Mouse (Mus musculus) hindbrain, embryonic 16.5 days (tissue): ENCODE measurements around the gene Map2k3. TPM values are rescaled to one million over a fixed set of nuclear protein-coding genes. Genes with fewer than 3 reads are reported as not detected.

Experiments used
- ATAC-seq: fragments of 200-750 bp; cut with Nextera tagmentation; 2 replicates; pipeline ENCODE4 v1.8.0; 2017; ENCODE audit warnings: moderate TSS enrichment, moderate library complexity
- H3K27ac ChIP-seq: fragments of 300-500 bp; sonication (generic); 2 replicates; pipeline ENCODE4 v1.5.1; 2014; ENCODE audit warnings: low read depth, mild to moderate bottlenecking, control low read depth, low read length, moderate library complexity
- H3K27me3 ChIP-seq: fragments of 300-500 bp; sonication (generic); replicated peaks from 2 replicates; pipeline ENCODE4 v1.6.1; 2014; ENCODE audit warnings: low read length; ENCODE audit not compliant: control insufficient read depth, insufficient read depth
- H3K36me3 ChIP-seq: fragments of 300-500 bp; sonication (generic); 2 replicates; pipeline ENCODE4 v1.6.1; 2014; ENCODE audit warnings: mild to moderate bottlenecking, low read length, moderate library complexity, mixed read lengths; ENCODE audit not compliant: control insufficient read depth, insufficient read depth
- H3K4me1 ChIP-seq: fragments of 300-500 bp; sonication (generic); 2 replicates; pipeline ENCODE4 v1.6.1; 2014; ENCODE audit warnings: low read depth, low read length; ENCODE audit not compliant: control insufficient read depth, insufficient read depth
- H3K4me2 ChIP-seq: fragments of 300-500 bp; sonication (generic); 2 replicates; pipeline ENCODE4 v1.6.1; 2014; ENCODE audit warnings: mild to moderate bottlenecking, low read length, control low read depth, moderate library complexity
- H3K4me3 ChIP-seq: fragments of 300-500 bp; sonication (generic); 2 replicates; pipeline ENCODE4 v1.5.1; 2014; ENCODE audit warnings: mild to moderate bottlenecking, low read length, control low read depth, moderate library complexity
- H3K9ac ChIP-seq: fragments of 300-500 bp; sonication (generic); 2 replicates; pipeline ENCODE4 v1.6.1; 2014; ENCODE audit warnings: low read depth, mild to moderate bottlenecking, control low read depth, low read length, moderate library complexity
- H3K9me3 ChIP-seq: fragments of 300-500 bp; sonication (generic); 2 replicates; pipeline ENCODE4 v1.6.1; 2014; ENCODE audit warnings: mild to moderate bottlenecking, low read length, moderate library complexity; ENCODE audit not compliant: control insufficient read depth
- WGBS: fragments of 180-500 bp; shearing (Covaris S2); extraction: QIAGEN DNeasy Blood & Tissue Kit; methylation state at CpG from one replicate; pipeline ENCODE4 v1.1.7; 2014; 5-methylcytosine and 5-hydroxymethylcytosine counted together
- polyA plus RNA-seq: library from polyadenylated mRNA; unstranded; fragments of >200 nt; fragmentation: Nextera tagmentation; extraction: Ambion mirVana; gene quantifications from 2 replicates; pipeline ENCODE4 v1.2.1, GENCODE M21; 2015

Map2k3 gene
- polyA plus RNA-seq, 1 experiment from 2014 or later, result 30.1 TPM

- Histone ChIP-seq H3K4me1 (peaks cover 7% of the 10 kb centered on the region), H3K9me3 (no peaks in the 10 kb centered on the region), H3K4me2 (no peak overlapping the region), H3K27me3 (no peaks in the 10 kb centered on the region), H3K9ac (no peak overlapping the region), H3K4me3 (no peak overlapping the region), H3K27ac (no peak overlapping the region), H3K36me3 (peaks cover 30% of the 10 kb centered on the region)
- ATAC-seq, result no peak
- WGBS, result 93% methylated on average over 5 of the region's 5 CpGs
Observed at GRCm38 (mm10) chr11:60951896-60952295, 20.1 kb downstream of the Map2k3 start.

- no peaks in the 10 kb centered on the region for H3K9me3 ChIP-seq
- H3K27ac ChIP-seq, result no peak overlapping the region
- no peak overlapping the region for H3K9ac ChIP-seq
- peaks cover 7% of the 10 kb centered on the region for H3K4me1 ChIP-seq
- H3K36me3 ChIP-seq, result peaks cover 25% of the 10 kb centered on the region
- WGBS, result 91% methylated on average over 3 of the region's 3 CpGs
- no peaks in the 10 kb centered on the region for H3K27me3 ChIP-seq
- ATAC-seq, result no peak
- no peak overlapping the region for H3K4me2 ChIP-seq
- no peak overlapping the region for H3K4me3 ChIP-seq
Observed at GRCm38 (mm10) chr11:60952362-60952761, 20.5 kb downstream of the Map2k3 start.

GRCm38 (mm10) chr11:60952986-60953385 is 21.2 kb downstream of the Map2k3 start:
- Histone ChIP-seq H3K4me1 (peaks cover 7% of the 10 kb centered on the region), H3K4me2 (no peak overlapping the region)
- 88% methylated on average over 6 of the region's 6 CpGs for WGBS

GRCm38 (mm10) chr11:60953803-60954202 is 22.0 kb downstream of the Map2k3 start:
- H3K9me3 ChIP-seq, result no peaks in the 10 kb centered on the region
- H3K9ac ChIP-seq, result no peak overlapping the region
- whole genome bisulfite sequencing, result 8% methylated on average over 15 of the region's 15 CpGs
- H3K27ac ChIP-seq, result no peak overlapping the region
- H3K4me2 ChIP-seq, result peak overlapping the region; percentile 29
- no peaks in the 10 kb centered on the region for H3K27me3 ChIP-seq
- H3K36me3 ChIP-seq, result peaks cover 16% of the 10 kb centered on the region
- peaks cover 7% of the 10 kb centered on the region for H3K4me1 ChIP-seq
- ATAC-seq, result peak; percentile 94
- no peak overlapping the region for H3K4me3 ChIP-seq

More at GRCm38 (mm10) chr11:60952986-60953385, 21.2 kb downstream of the Map2k3 start:
- H3K9ac ChIP-seq, result no peak overlapping the region
- H3K36me3 ChIP-seq, result peaks cover 22% of the 10 kb centered on the region
- ATAC-seq, result no peak
- H3K27me3 ChIP-seq, result no peaks in the 10 kb centered on the region
- no peak overlapping the region for H3K4me3 ChIP-seq
- no peaks in the 10 kb centered on the region for H3K9me3 ChIP-seq
- H3K27ac ChIP-seq, result no peak overlapping the region

- H3K9ac ChIP-seq, result no peak overlapping the region
- 80% methylated on average over 10 of the region's 10 CpGs for WGBS
- H3K4me2 ChIP-seq, result peak overlapping the region; percentile 29
- peaks cover 16% of the 10 kb centered on the region for H3K36me3 ChIP-seq
- ATAC-seq, result peak; percentile 37
- no peaks in the 10 kb centered on the region for H3K9me3 ChIP-seq
- H3K4me3 ChIP-seq, result no peak overlapping the region
- H3K27ac ChIP-seq, result no peak overlapping the region
- H3K27me3 ChIP-seq, result no peaks in the 10 kb centered on the region
- peaks cover 7% of the 10 kb centered on the region for H3K4me1 ChIP-seq
Observed at GRCm38 (mm10) chr11:60954255-60955104, 22.6 kb downstream of the Map2k3 start.

- H3K4me1 ChIP-seq, result peaks cover 7% of the 10 kb centered on the region
- H3K9ac ChIP-seq, result no peak overlapping the region
- H3K4me3 ChIP-seq, result no peak overlapping the region
- no peaks in the 10 kb centered on the region for H3K27me3 ChIP-seq
- 79% methylated on average over 9 of the region's 9 CpGs for WGBS
- no peaks in the 10 kb centered on the region for H3K9me3 ChIP-seq
- no peak overlapping the region for H3K27ac ChIP-seq
- no peak overlapping the region for H3K4me2 ChIP-seq
- no peak for ATAC-seq
- H3K36me3 ChIP-seq, result peaks cover 13% of the 10 kb centered on the region
Observed at GRCm38 (mm10) chr11:60955621-60956383, 24.0 kb downstream of the Map2k3 start.

GRCm38 (mm10) chr11:60958948-60959347 is 27.1 kb downstream of the Map2k3 start:
- 91% methylated on average over 4 of the region's 4 CpGs for WGBS

GRCm38 (mm10) chr11:60961176-60961575 is 29.3 kb downstream of the Map2k3 start:
- Histone ChIP-seq H3K9me3 (no peaks in the 10 kb centered on the region), H3K9ac (no peak overlapping the region), H3K27ac (no peak overlapping the region), H3K36me3 (no peaks in the 10 kb centered on the region), H3K4me2 (no peak overlapping the region), H3K27me3 (no peaks in the 10 kb centered on the region), H3K4me3 (no peak overlapping the region), H3K4me1 (no peaks in the 10 kb centered on the region)
- ATAC-seq, result no peak
- WGBS, result 42% methylated on average over 1 of the region's 1 CpGs

More at GRCm38 (mm10) chr11:60958948-60959347, 27.1 kb downstream of the Map2k3 start:
- H3K4me1 ChIP-seq, result peaks cover 6% of the 10 kb centered on the region
- no peaks in the 10 kb centered on the region for H3K27me3 ChIP-seq
- ATAC-seq, result no peak
- H3K27ac ChIP-seq, result no peak overlapping the region
- no peaks in the 10 kb centered on the region for H3K9me3 ChIP-seq
- H3K4me2 ChIP-seq, result no peak overlapping the region
- H3K36me3 ChIP-seq, result no peaks in the 10 kb centered on the region
- H3K9ac ChIP-seq, result no peak overlapping the region
- H3K4me3 ChIP-seq, result no peak overlapping the region

GRCm38 (mm10) chr11:60962709-60963108 is 30.9 kb downstream of the Map2k3 start:
- Histone ChIP-seq H3K27me3 (no peaks in the 10 kb centered on the region), H3K27ac (no peak overlapping the region), H3K4me1 (no peaks in the 10 kb centered on the region), H3K36me3 (no peaks in the 10 kb centered on the region), H3K9me3 (no peaks in the 10 kb centered on the region), H3K4me2 (no peak overlapping the region), H3K9ac (no peak overlapping the region), H3K4me3 (no peak overlapping the region)
- WGBS, result 76% methylated on average over 5 of the region's 5 CpGs
- ATAC-seq, result no peak
